Mouse (Mus musculus) CD4-positive, CD25-positive, alpha-beta regulatory T cell, adult 4 months (primary cell): Measurements from ENCODE around the gene Chrdl2. TPM values are rescaled to one million over a fixed set of nuclear protein-coding genes. Genes with fewer than 3 reads are reported as not detected.
A peak's percentile ranks its signal among the peaks of the same experiment; 100 is the strongest.

Source experiments
- ATAC-seq: one replicate; pipeline ENCODE4 v1.8.0; 2017
- polyA plus RNA-seq, 2 experiments: library from polyadenylated mRNA; unstranded; fragments of 100-300 nt; shearing (Covaris generic); gene quantifications; one replicate each; pipeline ENCODE4 v1.2.1; 2017

Chrdl2 gene
- polyA plus RNA-seq, 2 experiments from 2014 or later: not detected

- no peak for ATAC-seq
Observed at GRCm38 (mm10) chr7:99982256-99983242, 23.4 kb upstream of the Chrdl2 start.

DNA sequence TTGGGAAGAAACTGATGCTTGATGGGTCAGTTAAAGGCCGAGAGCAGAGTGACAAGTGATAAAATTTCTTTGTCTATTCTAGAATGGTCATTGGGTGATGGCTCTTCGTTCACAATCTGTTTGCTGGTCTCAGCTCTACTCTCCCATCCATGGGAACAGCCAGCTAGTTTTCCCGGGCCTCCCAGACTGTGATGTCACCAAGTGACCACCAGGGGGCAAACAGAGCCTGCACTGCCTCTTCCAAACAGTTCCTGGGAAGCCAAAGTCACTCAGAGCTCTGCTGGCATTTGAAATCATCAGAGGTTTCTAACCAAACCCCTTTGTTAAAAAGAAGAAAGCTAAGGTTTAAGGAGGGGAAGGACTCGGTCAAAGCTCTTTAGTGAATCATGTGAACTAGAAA lies 17.2 kb upstream of the Chrdl2 start:
- ATAC-seq: peak; percentile 57

DNA sequence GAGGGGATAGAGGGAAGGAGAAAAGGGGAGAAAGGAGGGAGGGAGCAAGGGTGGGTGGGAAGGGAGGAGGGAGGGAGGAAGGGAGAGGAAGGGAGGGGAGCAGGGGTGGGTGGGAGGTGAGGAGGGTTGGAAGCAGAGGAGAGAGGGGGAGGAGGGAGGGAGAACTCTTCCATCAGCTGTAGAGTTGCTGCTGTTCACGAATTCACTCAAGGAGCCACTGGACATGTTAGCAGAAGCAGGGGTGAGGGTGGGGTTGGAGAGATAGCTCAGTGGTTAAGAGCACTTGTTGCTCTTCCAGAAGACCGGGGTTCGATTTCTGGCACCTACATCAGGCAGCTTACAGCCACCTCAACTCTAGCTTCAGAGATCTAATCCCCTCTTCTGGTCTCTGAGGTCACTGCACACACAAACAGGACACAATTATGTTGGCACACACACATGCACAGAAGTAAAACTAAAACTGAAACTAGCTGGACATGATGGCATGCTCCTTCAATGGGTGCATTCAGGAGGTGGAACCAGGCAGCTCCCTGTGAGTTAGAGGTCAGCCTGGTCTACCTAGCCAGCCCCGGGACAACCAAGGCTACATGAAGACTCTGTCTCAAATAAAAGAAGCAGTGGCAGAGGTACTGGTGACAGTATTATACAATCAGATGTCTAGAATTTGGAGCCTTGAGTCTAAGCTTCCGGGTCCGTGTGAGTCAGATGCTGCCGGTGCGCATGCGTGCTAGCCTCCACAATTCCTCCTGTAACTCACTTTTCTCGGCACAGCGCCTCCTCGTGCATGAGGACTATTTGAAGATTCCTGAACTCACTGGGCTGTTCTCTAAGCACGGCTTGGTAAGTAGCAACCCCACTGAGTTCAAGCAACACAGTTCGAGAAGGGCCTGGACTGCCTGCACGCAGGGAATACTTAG lies 15.9 kb upstream of the Chrdl2 start:
- ATAC-seq: no peak

GRCm38 (mm10) chr7:99990990-99991707 lies 14.8 kb upstream of the Chrdl2 start:
- no peak for ATAC-seq

GRCm38 (mm10) chr7:99993159-99993558 lies 12.8 kb upstream of the Chrdl2 start:
- ATAC-seq: no peak

DNA sequence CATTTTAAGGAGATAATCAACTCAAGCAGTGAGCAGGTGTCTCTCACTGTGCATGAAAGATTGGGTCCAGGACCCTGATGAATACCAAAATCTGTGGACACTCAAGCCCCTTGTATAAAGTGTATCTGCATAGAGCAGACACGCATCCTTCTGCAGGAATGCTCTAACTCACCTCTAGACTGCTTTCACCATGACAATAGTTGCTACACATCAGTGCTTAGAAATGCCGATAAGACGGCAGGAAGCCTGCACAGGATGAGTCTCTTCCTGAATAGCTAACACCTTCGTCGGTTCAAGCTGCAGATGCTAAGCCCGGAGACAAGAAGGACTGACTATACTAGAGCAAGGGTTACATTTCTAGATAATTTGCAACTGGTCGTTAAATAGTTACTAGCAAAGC lies 10.8 kb upstream of the Chrdl2 start:
- ATAC-seq: no peak

DNA sequence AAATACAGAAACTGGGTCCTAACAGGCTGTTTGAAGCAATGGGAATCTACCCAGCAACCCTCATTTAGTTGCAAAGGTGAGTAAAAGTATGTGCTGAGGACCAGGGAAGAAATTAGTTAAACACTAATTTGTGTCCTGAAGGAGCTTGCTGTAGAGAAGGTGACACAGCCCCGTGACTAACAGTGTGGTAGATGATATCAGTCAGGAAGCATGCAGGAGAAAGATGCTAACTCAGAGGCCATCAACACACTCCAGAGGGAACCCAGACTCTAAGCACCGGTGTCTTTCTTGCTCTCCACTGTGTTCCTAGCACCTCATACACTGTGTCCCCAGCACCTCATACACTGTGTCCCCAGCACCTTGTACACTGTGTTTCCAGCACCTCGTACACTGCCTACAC lies 7.3 kb upstream of the Chrdl2 start:
- no peak for ATAC-seq

DNA sequence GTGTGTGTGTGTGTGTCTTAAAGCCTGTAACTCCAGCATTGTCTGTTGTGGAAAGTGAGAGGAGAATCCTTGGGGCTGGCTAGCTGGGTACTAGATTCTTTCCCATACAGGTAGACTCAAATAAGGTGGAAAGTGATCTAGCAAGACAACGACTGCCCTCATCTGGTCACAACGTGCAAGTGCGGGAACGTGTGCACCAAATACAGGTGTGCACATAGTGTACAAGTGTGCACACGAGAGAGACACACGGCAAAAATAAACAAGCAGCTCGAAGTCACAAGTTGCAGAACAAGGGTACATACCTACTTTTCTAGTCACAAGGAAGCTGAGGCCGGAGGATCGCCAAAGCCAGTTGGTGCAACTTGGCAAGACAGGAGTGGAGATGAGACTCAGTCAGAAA lies 2.2 kb upstream of the Chrdl2 start:
- ATAC-seq: no peak

DNA sequence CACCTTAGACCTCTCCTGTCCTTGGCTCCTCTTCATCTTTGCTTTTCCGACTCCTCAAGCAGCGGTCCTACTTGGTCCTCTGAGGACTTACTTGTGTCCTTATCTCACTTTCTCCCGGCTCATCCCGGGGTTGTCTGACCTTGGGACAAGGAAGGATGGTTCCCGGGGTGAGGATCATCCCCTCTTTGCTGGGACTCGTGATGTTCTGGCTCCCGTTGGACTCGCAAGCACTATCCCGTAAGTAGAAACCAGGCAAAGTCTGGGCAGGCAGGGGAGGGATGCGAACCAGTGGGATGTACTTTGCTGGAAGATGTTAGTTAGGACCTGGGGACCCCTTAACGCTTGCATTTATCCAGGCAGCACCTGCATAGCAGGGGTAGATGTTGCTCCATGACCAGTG lies 439 bp downstream of the Chrdl2 start:
- no peak for ATAC-seq

- no peak for ATAC-seq
Observed at GRCm38 (mm10) chr7:100008765-100009164, 2.8 kb downstream of the Chrdl2 start.

- ATAC-seq: peak; percentile 62
Observed at GRCm38 (mm10) chr7:100009640-100010039, 3.7 kb downstream of the Chrdl2 start.

- ATAC-seq: no peak
Observed at GRCm38 (mm10) chr7:100010711-100011110, 4.7 kb downstream of the Chrdl2 start.

GRCm38 (mm10) chr7:100012085-100012484 lies 6.1 kb downstream of the Chrdl2 start:
- ATAC-seq: no peak

DNA sequence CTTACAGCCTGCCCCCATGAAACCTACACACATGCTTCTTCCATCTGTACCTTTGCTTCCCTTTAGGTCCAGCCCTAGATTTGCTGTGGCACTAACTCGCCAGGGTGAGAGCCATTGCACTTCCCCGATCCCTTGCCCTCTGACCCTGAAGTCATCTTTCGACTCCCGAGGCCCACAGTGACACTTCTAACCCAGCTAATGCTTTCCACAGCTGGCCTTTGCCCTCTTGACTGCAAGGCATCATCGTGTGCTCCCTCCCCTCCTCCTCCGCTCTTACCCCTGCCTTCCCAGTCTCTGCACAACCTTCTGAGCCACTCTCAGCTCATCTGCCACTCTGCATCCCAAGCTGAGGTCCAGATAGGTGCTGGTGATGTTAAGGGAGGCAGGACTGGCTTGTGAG lies 6.5 kb downstream of the Chrdl2 start:
- ATAC-seq: no peak

- no peak for ATAC-seq
Observed at GRCm38 (mm10) chr7:100014123-100014600, 8.2 kb downstream of the Chrdl2 start.

GRCm38 (mm10) chr7:100017056-100017455 lies 11.1 kb downstream of the Chrdl2 start:
- ATAC-seq: no peak

DNA sequence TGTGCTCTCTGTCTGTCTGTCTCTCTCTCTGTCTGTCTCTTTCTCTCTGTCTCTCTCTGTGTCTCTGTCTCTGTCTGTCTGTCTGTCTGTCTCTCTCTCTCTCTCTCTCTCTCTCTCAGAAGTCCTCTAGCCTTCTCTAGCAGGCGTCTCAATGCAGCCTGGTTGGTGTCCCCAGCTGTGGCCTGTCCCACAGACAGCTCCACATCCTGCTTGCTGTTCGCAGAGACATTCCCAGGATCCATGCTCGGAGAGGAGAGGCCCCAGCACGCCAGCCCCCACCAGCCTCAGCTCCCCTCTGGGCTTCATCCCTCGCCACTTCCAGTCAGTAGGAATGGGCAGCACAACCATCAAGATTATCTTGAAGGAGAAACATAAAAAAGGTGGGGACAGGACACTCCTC lies 21.4 kb downstream of the Chrdl2 start:
- no peak for ATAC-seq

GRCm38 (mm10) chr7:100029307-100029706 lies 23.3 kb downstream of the Chrdl2 start:
- ATAC-seq: no peak

- ATAC-seq: no peak
Observed at GRCm38 (mm10) chr7:100030996-100031749, 25.2 kb downstream of the Chrdl2 start.

GRCm38 (mm10) chr7:100033672-100034071 lies 27.7 kb downstream of the Chrdl2 start:
- no peak for ATAC-seq

DNA sequence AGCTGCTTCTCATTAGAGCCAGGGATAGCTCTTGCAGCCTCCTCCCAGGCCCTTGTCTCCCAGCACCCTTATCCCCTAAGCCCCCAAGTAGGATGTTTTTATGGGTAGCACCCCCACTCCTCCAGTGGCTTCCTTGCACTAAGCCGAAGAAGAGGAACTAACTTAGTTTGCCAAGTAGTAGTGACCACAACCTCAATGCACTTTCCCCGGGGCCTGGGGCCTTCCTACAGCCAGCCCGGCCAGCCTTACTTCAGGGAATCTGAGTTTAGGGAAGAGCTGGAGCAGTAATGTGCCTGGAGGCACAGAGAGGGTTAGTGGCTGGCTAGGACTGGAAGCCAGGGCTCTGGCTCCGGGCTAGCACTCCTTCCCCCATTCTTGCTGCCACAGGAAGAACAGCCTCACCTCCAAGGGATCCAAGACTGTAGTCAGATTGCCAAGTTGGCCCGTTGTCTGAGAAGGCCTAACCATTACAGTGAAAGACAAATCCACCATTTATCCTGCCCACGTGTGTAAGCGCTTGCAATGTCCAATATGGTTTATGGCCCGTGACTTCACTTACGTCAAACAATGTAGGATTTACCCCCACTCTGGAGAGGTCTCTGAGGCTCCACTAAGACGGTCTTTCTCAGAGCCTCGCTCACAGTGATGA lies 29.0 kb downstream of the Chrdl2 start:
- ATAC-seq: no peak
